ENCODE assay signal across 18 mouse cellular contexts in the genomic region with DNA sequence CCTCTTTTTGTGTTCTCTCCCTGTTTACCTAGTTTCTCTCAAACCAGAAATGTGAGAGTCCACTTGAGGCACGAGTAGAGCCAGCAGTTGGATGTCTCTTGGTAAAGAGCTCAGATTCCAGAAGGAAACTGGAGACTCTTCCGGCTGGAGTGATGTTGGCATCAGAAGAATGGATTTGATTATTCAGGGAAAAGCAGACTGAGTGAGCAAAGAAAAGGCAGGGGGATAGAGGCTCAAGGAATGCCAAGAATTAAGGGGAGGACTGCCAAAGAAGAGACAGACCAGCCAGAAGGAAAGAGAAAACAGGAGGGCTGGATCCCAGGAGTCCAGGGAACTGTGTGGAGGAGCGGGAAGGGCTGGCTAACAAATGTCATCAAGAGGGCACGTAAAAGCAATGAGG. TPM values are rescaled to one million over a fixed set of nuclear protein-coding genes. Genes with fewer than 3 reads are reported as not detected.
DNase-seq lines count a peak whose midpoint lies in the region; ATAC-seq and TF ChIP-seq lines count a peak whose summit lies in the region.
"Had no signal": no experiment of that assay in that cellular context is flagged by ENCODE, and none has a peak within 500 bp of the region (broad histone marks: within the 10 kb centered on the region; RNA-seq: fewer than 3 reads in every experiment).

No protein-coding gene starts in this region.

- peak; percentile 31 for DNase-seq in gastrocnemius, postnatal 25 days
- no peak for DNase-seq in gastrocnemius, postnatal 10 days
- peak; percentile 39 for DNase-seq in liver, adult 2 months (ENCODE audit: extremely low read depth, low read depth, low spot score)
- DNase-seq in NIH3T3 (ENCODE audit: low read depth): peak; percentile 57
- no peak for DNase-seq in frontal cortex, postnatal 25 days (ENCODE audit: low spot score in 2 of 2)
- DNase-seq: adrenal gland, postnatal 36 days; cerebellum, adult 9-11 months; heart, adult 2 months; kidney, adult 11 months; kidney, postnatal 25 days; layer of hippocampus, adult 9-11 months; liver; thymus, postnatal 4 days had no signal

- H3K27me3 ChIP-seq in liver, adult 2 months (ENCODE audit: control insufficient read depth, insufficient read depth, low read length): no peaks in the 10 kb centered on the region
- H3K27me3 ChIP-seq in liver, embryonic 12.5 days (replicated peaks): no peaks in the 10 kb centered on the region; the same call in 1 of the 2 replicates
- H3K27me3 ChIP-seq in embryonic facial prominence, embryonic 13.5 days: no peaks in the 10 kb centered on the region
- H3K27me3 ChIP-seq: hindbrain, embryonic 15.5 days; midbrain, embryonic 13.5 days had no signal

- peaks cover 4% of the 10 kb centered on the region for H3K4me1 ChIP-seq in liver, adult 2 months (ENCODE audit: control insufficient read depth, insufficient read depth, low read length)
- no peaks in the 10 kb centered on the region for H3K4me1 ChIP-seq in liver, embryonic 12.5 days
- H3K4me1 ChIP-seq in embryonic facial prominence, embryonic 13.5 days: peaks cover 31% of the 10 kb centered on the region
- H3K4me1 ChIP-seq: hindbrain, embryonic 15.5 days; midbrain, embryonic 13.5 days had no signal

- H3K9ac ChIP-seq in liver, adult 2 months (ENCODE audit: low read depth, low read length): no peak overlapping the region
- H3K9ac ChIP-seq in liver, embryonic 12.5 days: no peak overlapping the region
- no peak overlapping the region for H3K9ac ChIP-seq in embryonic facial prominence, embryonic 13.5 days
- H3K9ac ChIP-seq: hindbrain, embryonic 15.5 days; midbrain, embryonic 13.5 days had no signal

- no peak for ATAC-seq in liver, embryonic 12.5 days
- no peak for ATAC-seq in embryonic facial prominence, embryonic 13.5 days (ENCODE audit: insufficient number of reproducible peaks, insufficient read depth, low FRiP score, low TSS enrichment, low read depth)
- no peak for ATAC-seq in frontal cortex, adult (ENCODE audit: low TSS enrichment)
- ATAC-seq: midbrain, embryonic 13.5 days had no signal

- H3K27ac ChIP-seq in liver, adult 2 months (replicated peaks; ENCODE audit: insufficient read depth, low read depth, low read length): no peak overlapping the region
- H3K27ac ChIP-seq in liver, embryonic 12.5 days: no peak overlapping the region
- H3K27ac ChIP-seq in embryonic facial prominence, embryonic 13.5 days: peak overlapping the region; percentile 80
- H3K27ac ChIP-seq: heart, adult 2 months; hindbrain, embryonic 15.5 days; midbrain, embryonic 13.5 days had no signal

- H3K79me2 ChIP-seq in liver, adult 2 months (ENCODE audit: control insufficient read depth, insufficient read depth, low read length): no peaks in the 10 kb centered on the region

- no peaks in the 10 kb centered on the region; the same call in 1 of the 2 replicates for H3K9me3 ChIP-seq in liver, embryonic 12.5 days (replicated peaks)
- H3K9me3 ChIP-seq in embryonic facial prominence, embryonic 13.5 days: no peaks in the 10 kb centered on the region
- H3K9me3 ChIP-seq: hindbrain, embryonic 15.5 days; midbrain, embryonic 13.5 days had no signal

- no peak overlapping the region for H3K4me3 ChIP-seq in liver, adult 2 months (ENCODE audit: insufficient read depth, low read depth, low read length)
- no peak overlapping the region for H3K4me3 ChIP-seq in liver, embryonic 12.5 days
- no peak overlapping the region for H3K4me3 ChIP-seq in embryonic facial prominence, embryonic 13.5 days
- H3K4me3 ChIP-seq: heart, adult 2 months; hindbrain, embryonic 15.5 days; midbrain, embryonic 13.5 days had no signal

- WGBS in liver, adult 2 months: 71% methylated on average over 4 of the region's 4 CpGs
- 55% methylated on average over 4 of the region's 4 CpGs for WGBS in liver, embryonic 12.5 days (ENCODE audit: insufficient replicate concordance)
- WGBS in embryonic facial prominence, embryonic 13.5 days: 21% methylated on average over 4 of the region's 4 CpGs

- H3K36me3 ChIP-seq in liver, adult 2 months (ENCODE audit: control insufficient read depth, insufficient read depth, low read length): no peaks in the 10 kb centered on the region
- H3K36me3 ChIP-seq in liver, embryonic 12.5 days: no peaks in the 10 kb centered on the region
- H3K36me3 ChIP-seq in embryonic facial prominence, embryonic 13.5 days: no peaks in the 10 kb centered on the region
- H3K36me3 ChIP-seq: hindbrain, embryonic 15.5 days; midbrain, embryonic 13.5 days had no signal

- no peak for TF ChIP-seq CTCF in liver, adult 2 months (IDR thresholded peaks at IDR 0.05; ENCODE audit: low read depth, low read length)

- no peak for TF ChIP-seq POLR2A in liver, adult 2 months (IDR thresholded peaks at IDR 0.05; ENCODE audit: extremely low read depth, insufficient read depth, low read length)

- no peak overlapping the region for H3K4me2 ChIP-seq in liver, embryonic 12.5 days
- H3K4me2 ChIP-seq in embryonic facial prominence, embryonic 13.5 days: no peak overlapping the region
- H3K4me2 ChIP-seq: hindbrain, embryonic 15.5 days; midbrain, embryonic 13.5 days had no signal

RNA-seq across cellular contexts. Expression of gene Tmem53, which starts 15.9 kb away (rescaled TPM):
- 1 to 10 TPM; 3.4 to 6.6 TPM for total RNA-seq in gastrocnemius, postnatal 25 days (2021)
- 1 to 10 TPM; 5.5 to 7.6 TPM for total RNA-seq in gastrocnemius, postnatal 10 days (2021)
- total RNA-seq in liver, adult 2 months (2014; rRNA removed): 32.1 and 49.6 TPM in 2 replicates
- polyA plus RNA-seq in liver, adult 2 months (2012; rRNA removed): 110 and 121 TPM in 2 replicates
- polyA plus RNA-seq in liver, embryonic 12.5 days (2016; fragmentation: Nextera tagmentation; extraction: Ambion mirVana): 1.8 and 2.3 TPM in 2 replicates
- polyA plus RNA-seq in embryonic facial prominence, embryonic 13.5 days (2015; fragmentation: Nextera tagmentation; extraction: Ambion mirVana): 14.9 and 17.5 TPM in 2 replicates

RNA-seq across cellular contexts. Expression of gene Armh1, which starts 16.1 kb away (rescaled TPM):
- not detected for total RNA-seq in gastrocnemius, postnatal 25 days (2021)
- under 1 TPM in 1 of 2 experiments, not detected in 1; 0.25 TPM for total RNA-seq in gastrocnemius, postnatal 10 days (2021)
- not detected in 2 replicates for total RNA-seq in liver, adult 2 months (2014; rRNA removed)
- not detected in 2 replicates for polyA plus RNA-seq in liver, adult 2 months (2012; rRNA removed)
- 0.17 TPM in 1 of 2 replicates, not detected in the other for polyA plus RNA-seq in liver, embryonic 12.5 days (2016; fragmentation: Nextera tagmentation; extraction: Ambion mirVana)
- polyA plus RNA-seq in embryonic facial prominence, embryonic 13.5 days (2015; fragmentation: Nextera tagmentation; extraction: Ambion mirVana): 1.4 and 1.6 TPM in 2 replicates
- total RNA-seq: heart, adult 2 months had no signal

RNA-seq across cellular contexts. Expression of gene Kif2c, which starts 53.4 kb away (rescaled TPM):
- under 1 TPM; 0.36 to 0.40 TPM for total RNA-seq in gastrocnemius, postnatal 25 days (2021)
- total RNA-seq in gastrocnemius, postnatal 10 days (2021): 1 to 10 TPM; 3.8 to 6.6 TPM
- 0.18 and 0.67 TPM in 2 replicates for total RNA-seq in liver, adult 2 months (2014; rRNA removed)
- 0.05 TPM in 1 of 2 replicates, not detected in the other for polyA plus RNA-seq in liver, adult 2 months (2012; rRNA removed)
- 45.7 and 47.7 TPM in 2 replicates for polyA plus RNA-seq in liver, embryonic 12.5 days (2016; fragmentation: Nextera tagmentation; extraction: Ambion mirVana)
- 63.4 and 73.4 TPM in 2 replicates for polyA plus RNA-seq in embryonic facial prominence, embryonic 13.5 days (2015; fragmentation: Nextera tagmentation; extraction: Ambion mirVana)

Comparison
In these comparisons a context has a peak if more than half of its experiments do, and no peak if none do; other contexts are left out.
1. DNase-seq: peak in gastrocnemius, postnatal 25 days (single experiment), liver, adult 2 months (single experiment) and NIH3T3 (single experiment); none in gastrocnemius, postnatal 10 days (single experiment) and frontal cortex, postnatal 25 days (0 of 2).